Mouse (Mus musculus): Measurements from ENCODE around the gene Whrn. TPM values are rescaled to one million over a fixed set of nuclear protein-coding genes. Genes with fewer than 3 reads are reported as not detected.

Whrn gene
- polyA plus RNA-seq (2015; fragmentation: Nextera tagmentation; extraction: Ambion mirVana): 1.9 and 2.6 TPM in 2 replicates

DNA sequence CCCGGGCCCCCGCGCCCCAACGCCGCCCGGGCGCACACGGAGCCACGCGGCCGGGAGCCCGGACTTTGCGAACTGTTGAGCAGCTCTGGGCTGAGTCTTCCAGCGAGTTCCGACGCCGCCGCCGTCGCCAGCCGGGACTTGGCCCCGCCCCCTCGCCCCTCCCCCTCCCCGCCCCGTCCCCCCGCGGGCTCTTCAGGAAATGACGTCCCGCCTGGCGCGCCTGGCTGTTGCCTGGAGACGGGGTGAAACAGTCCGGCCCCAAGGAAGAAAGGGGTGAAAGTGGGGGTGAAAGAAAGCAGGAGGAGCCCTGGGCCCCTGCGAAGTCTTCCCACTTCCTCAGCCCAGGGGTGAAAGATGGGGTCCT is at the start of gene Whrn:
Gene Whrn, minus strand, starts transcription at position 77 of the 364 bp plus-strand sequence.
- Histone ChIP-seq H3K4me2 (peak within 1 kb of the TSS; percentile 98), H3K4me3 (peak within 1 kb of the TSS; percentile 64), H3K36me3 (no peaks in the 10 kb centered on the region), H3K9ac (peak within 1 kb of the TSS; percentile 66), H3K27ac (no peak within 1 kb of the TSS), H3K9me3 (replicated peaks) (no peaks in the 10 kb centered on the region), H3K27me3 (peaks cover 45% of the 10 kb centered on the region), H3K4me1 (replicated peaks) (peaks cover 22% of the 10 kb centered on the region)
- under 1% methylated on average over 34 of the region's 34 CpGs for WGBS
- ATAC-seq (replicated peaks; ENCODE audit: insufficient number of reproducible peaks, insufficient read depth, low FRiP score, low read depth): peak; percentile 73

DNA sequence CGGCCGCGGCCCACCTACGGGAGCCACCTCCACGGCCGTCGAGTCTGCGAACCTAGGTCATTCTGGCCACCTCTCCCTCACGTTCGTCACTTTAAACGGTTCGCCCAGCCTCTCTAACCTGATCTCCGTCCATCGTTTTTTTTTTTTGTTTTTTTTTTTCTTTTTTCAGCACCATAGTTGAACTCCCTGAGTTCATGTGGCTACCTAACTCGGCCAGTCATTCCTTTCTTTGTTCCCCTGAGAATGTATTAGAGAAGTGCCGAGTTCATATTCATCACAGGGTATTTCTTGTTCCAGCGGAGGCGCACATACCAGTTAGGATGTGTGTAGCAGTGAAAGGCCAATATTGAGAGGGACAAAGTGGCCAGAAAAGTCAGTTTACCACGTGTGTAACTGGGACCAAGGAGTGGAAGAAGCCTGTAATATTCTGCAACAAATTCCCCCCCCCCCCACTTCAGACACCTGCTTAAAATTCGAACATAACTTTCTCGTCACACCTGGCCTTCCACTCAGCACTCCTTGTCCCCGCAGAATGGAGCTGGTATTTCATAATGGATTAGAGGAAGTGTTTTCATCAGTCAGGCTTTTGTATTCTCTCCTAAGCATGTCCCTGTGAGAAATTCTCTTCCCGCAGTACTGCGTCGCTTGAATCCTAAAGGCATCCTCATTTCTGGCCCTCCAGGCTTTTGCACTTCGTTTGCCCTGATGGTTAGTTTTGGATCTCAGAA is 49.6 kb upstream of the Whrn start:
- Histone ChIP-seq H3K4me3 (peak overlapping the region; percentile 83), H3K9ac (peak overlapping the region; percentile 92), H3K4me1 (replicated peaks) (peaks cover 46% of the 10 kb centered on the region), H3K27me3 (no peaks in the 10 kb centered on the region), H3K27ac (peak overlapping the region; percentile 89), H3K9me3 (replicated peaks) (no peaks in the 10 kb centered on the region), H3K36me3 (peaks cover 19% of the 10 kb centered on the region), H3K4me2 (peak overlapping the region; percentile 73)
- 14% methylated on average over 26 of the region's 26 CpGs for WGBS
- no peak; the same call in 1 of the 2 replicates for ATAC-seq (replicated peaks; ENCODE audit: insufficient number of reproducible peaks, insufficient read depth, low FRiP score, low read depth)

DNA sequence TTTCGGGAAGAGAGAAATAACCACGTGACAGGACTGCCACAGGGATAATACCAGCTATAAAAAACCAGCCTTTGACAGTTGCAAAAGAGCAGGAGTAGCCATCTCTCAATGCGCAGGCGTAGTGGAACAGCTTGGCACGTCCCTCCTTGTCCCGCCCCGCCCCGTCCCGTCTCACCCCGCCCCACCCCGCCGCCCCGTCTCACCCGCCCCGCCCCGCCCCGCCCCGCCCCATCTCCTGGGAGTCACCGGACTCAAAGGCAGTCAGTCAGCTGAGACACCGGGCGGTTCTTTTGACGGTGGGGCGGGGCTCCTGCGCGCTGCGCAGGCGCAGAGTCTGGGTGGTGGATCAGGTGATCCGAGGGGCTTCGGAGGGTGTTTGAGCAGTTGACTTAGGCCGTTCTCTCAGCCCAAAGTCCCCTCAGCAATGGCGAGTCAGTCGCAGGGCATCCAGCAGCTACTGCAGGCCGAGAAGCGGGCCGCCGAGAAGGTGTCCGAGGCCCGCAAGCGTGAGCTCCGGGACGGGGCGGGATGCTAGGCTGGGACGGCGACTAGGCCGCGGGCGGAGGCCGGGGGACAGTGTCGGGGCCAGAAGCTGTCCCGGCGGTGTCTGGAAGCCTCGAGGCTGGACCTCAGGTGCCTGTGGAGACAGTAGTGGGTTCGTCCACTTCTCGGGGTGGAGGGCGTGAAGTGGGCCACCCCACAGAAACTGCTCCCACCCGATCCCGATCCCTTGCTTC is 48.9 kb upstream of the Whrn start, which contains the start of gene Atp6v1g1:
Gene Atp6v1g1, plus strand, starts transcription at position 279 of the 737 bp plus-strand sequence.
- Histone ChIP-seq H3K27me3 (no peaks in the 10 kb centered on the region), H3K4me3 (peak within 1 kb of the TSS; percentile 83), H3K36me3 (peaks cover 18% of the 10 kb centered on the region), H3K4me2 (peak within 1 kb of the TSS; percentile 73), H3K4me1 (replicated peaks) (peaks cover 46% of the 10 kb centered on the region), H3K9ac (peak within 1 kb of the TSS; percentile 92), H3K27ac (peak within 1 kb of the TSS; percentile 89), H3K9me3 (replicated peaks) (no peaks in the 10 kb centered on the region)
- under 1% methylated on average over 57 of the region's 57 CpGs for WGBS
- ATAC-seq (replicated peaks; ENCODE audit: insufficient number of reproducible peaks, insufficient read depth, low FRiP score, low read depth): peak; percentile 94

GRCm38 (mm10) chr4:63543746-63544493 is 48.1 kb upstream of the Whrn start:
- peak; percentile 19 for ATAC-seq (replicated peaks; ENCODE audit: insufficient number of reproducible peaks, insufficient read depth, low FRiP score, low read depth)
- Histone ChIP-seq H3K4me1 (replicated peaks) (peaks cover 46% of the 10 kb centered on the region), H3K27me3 (no peaks in the 10 kb centered on the region), H3K4me2 (peak overlapping the region; percentile 49), H3K9ac (no peak overlapping the region), H3K36me3 (peaks cover 11% of the 10 kb centered on the region), H3K4me3 (peak overlapping the region; percentile 83), H3K27ac (peak overlapping the region; percentile 72), H3K9me3 (replicated peaks) (no peaks in the 10 kb centered on the region)
- WGBS: 58% methylated on average over 10 of the region's 10 CpGs

DNA sequence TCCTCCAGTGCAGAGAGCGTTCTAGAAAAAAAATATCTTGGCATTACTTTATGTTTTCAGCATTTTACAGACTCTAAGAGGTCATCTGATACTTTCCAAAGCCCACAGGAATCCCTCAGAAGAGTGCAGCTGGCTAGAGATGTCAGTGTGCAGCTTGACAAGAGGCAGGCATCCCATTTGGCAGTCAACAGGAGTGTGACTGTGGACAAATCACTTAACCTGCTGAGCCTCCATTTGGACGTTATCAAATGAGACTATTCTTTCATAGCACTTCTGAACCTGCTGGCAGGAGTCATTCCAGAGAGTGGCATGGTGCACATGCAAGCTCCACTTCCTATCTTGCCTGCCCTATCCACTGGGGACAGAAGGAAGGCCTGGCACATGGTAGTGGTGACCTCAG is 46.4 kb upstream of the Whrn start:
- H3K27me3 ChIP-seq: no peaks in the 10 kb centered on the region
- no peak overlapping the region for H3K9ac ChIP-seq
- no peak overlapping the region for H3K4me2 ChIP-seq
- peak; percentile 51 for ATAC-seq (replicated peaks; ENCODE audit: insufficient number of reproducible peaks, insufficient read depth, low FRiP score, low read depth)
- 13% methylated on average over 2 of the region's 2 CpGs for WGBS
- no peaks in the 10 kb centered on the region for H3K36me3 ChIP-seq
- H3K9me3 ChIP-seq (replicated peaks): no peaks in the 10 kb centered on the region
- H3K4me3 ChIP-seq: no peak overlapping the region
- peak overlapping the region; percentile 80 for H3K27ac ChIP-seq
- peaks cover 42% of the 10 kb centered on the region for H3K4me1 ChIP-seq (replicated peaks)

DNA sequence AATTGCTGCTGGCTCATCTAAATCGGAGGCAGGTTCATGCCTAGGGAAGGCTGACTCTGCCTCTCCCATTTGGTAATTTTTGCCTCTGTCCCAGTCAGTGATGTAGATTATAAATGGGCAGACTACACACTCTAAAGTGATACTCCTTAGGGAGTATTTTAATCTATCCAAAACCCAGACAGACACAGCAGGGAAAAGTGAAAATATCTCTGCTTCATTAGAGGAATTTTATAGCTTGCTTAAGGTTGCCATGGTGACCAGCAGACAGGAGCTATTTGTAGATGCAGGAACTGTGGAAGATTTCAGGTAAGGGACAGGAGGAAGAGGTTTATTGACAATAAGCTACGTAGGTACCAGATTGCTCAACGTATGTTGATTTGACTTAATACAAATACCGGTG is 41.8 kb upstream of the Whrn start:
- 82% methylated on average over 4 of the region's 4 CpGs for WGBS
- Histone ChIP-seq H3K27ac (no peak overlapping the region), H3K27me3 (no peaks in the 10 kb centered on the region), H3K4me3 (no peak overlapping the region), H3K9me3 (replicated peaks) (no peaks in the 10 kb centered on the region), H3K4me2 (no peak overlapping the region), H3K9ac (no peak overlapping the region), H3K4me1 (replicated peaks) (peaks cover 9% of the 10 kb centered on the region; the same call in 1 of the 2 replicates), H3K36me3 (no peaks in the 10 kb centered on the region)
- no peak for ATAC-seq (replicated peaks; ENCODE audit: insufficient number of reproducible peaks, insufficient read depth, low FRiP score, low read depth)

DNA sequence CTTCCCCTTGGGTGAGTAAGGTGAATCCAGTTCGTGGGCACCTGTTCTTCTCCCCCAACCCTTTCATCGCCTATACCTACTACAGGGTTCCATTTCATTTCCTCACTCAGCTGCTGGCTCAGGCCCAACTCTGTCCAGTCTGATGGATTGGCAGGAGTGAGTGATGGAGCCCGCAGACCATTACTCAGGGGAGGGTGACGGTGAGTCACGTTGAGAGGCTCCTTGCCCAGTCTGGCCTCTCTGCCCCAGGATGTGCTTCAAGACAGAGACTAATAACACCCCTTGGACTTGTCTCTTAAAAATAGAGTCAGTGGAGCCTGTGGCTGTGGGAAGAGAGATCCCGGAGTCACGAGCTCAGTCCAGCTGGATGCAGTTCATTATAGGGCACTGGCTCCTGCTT is 34.6 kb upstream of the Whrn start:
- H3K27ac ChIP-seq: no peak overlapping the region
- no peak overlapping the region for H3K4me3 ChIP-seq
- H3K27me3 ChIP-seq: no peaks in the 10 kb centered on the region
- ATAC-seq (replicated peaks; ENCODE audit: insufficient number of reproducible peaks, insufficient read depth, low FRiP score, low read depth): no peak
- H3K9me3 ChIP-seq (replicated peaks): no peaks in the 10 kb centered on the region
- 0 out of 2 replicates have a peak, but pooled peaks cover 4% of the 10 kb centered on the region for H3K4me1 ChIP-seq (replicated peaks)
- no peak overlapping the region for H3K9ac ChIP-seq
- H3K4me2 ChIP-seq: no peak overlapping the region
- WGBS: 69% methylated on average over 7 of the region's 7 CpGs
- H3K36me3 ChIP-seq: no peaks in the 10 kb centered on the region

DNA sequence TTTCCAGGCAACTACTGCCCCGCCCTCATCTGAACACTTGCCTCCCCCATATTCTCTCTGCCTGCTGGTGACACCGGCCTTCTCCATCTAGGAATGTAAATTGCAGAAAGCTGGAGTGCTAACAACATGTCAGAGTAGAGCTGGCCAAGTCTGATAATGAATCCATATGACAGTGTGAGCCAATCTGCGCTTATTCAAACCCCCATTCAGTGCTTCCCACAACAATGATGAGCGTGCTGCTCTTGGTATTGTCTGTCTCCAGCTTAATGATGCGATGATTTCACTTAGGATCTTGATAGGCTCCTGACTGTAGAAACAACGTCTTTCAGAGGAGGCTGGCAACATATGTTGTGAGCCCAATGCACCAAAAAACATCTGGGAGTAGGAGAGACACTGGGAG is 33.2 kb upstream of the Whrn start:
- H3K4me3 ChIP-seq: no peak overlapping the region
- 0 out of 2 replicates have a peak, but pooled peaks cover 4% of the 10 kb centered on the region for H3K4me1 ChIP-seq (replicated peaks)
- 54% methylated on average over 6 of the region's 6 CpGs for WGBS
- H3K4me2 ChIP-seq: no peak overlapping the region
- H3K27ac ChIP-seq: no peak overlapping the region
- ATAC-seq (replicated peaks; ENCODE audit: insufficient number of reproducible peaks, insufficient read depth, low FRiP score, low read depth): no peak
- no peaks in the 10 kb centered on the region for H3K9me3 ChIP-seq (replicated peaks)
- H3K9ac ChIP-seq: no peak overlapping the region
- no peaks in the 10 kb centered on the region for H3K27me3 ChIP-seq
- H3K36me3 ChIP-seq: no peaks in the 10 kb centered on the region

DNA sequence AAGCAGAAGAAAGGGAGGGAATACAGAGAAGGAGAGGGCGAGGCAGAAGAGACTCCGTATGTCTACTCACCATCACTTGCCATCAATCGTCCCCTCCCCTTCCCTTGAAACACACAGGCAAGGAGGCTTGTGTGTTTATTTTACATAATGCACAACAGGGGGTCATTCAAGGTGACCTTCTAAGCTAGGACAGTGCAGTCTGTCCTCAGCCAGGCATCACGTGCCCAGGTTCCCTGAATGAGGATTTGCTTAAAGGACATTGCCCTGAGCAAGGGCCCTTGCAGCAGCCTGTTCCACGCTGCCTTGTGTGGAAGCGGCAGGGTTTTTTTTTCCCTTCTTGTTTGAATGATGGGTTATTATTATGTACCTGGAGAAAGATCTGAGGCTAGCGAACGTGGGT is 29.7 kb upstream of the Whrn start:
- 81% methylated on average over 8 of the region's 8 CpGs for WGBS
- H3K27me3 ChIP-seq: no peaks in the 10 kb centered on the region
- no peak overlapping the region for H3K4me3 ChIP-seq
- no peak overlapping the region for H3K4me2 ChIP-seq
- 0 out of 2 replicates have a peak, but pooled peaks cover 4% of the 10 kb centered on the region for H3K4me1 ChIP-seq (replicated peaks)
- no peaks in the 10 kb centered on the region for H3K9me3 ChIP-seq (replicated peaks)
- H3K9ac ChIP-seq: no peak overlapping the region
- ATAC-seq (replicated peaks; ENCODE audit: insufficient number of reproducible peaks, insufficient read depth, low FRiP score, low read depth): no peak
- no peak overlapping the region for H3K27ac ChIP-seq
- H3K36me3 ChIP-seq: no peaks in the 10 kb centered on the region

- Histone ChIP-seq H3K4me3 (no peak overlapping the region), H3K36me3 (no peaks in the 10 kb centered on the region), H3K27ac (no peak overlapping the region), H3K9ac (no peak overlapping the region), H3K9me3 (replicated peaks) (no peaks in the 10 kb centered on the region), H3K4me2 (no peak overlapping the region), H3K4me1 (replicated peaks) (no peaks in the 10 kb centered on the region), H3K27me3 (no peaks in the 10 kb centered on the region)
- 69% methylated on average over 2 of the region's 2 CpGs for WGBS
- ATAC-seq (replicated peaks; ENCODE audit: insufficient number of reproducible peaks, insufficient read depth, low FRiP score, low read depth): no peak
Measured at GRCm38 (mm10) chr4:63521813-63522419, 26.1 kb upstream of the Whrn start.

GRCm38 (mm10) chr4:63515021-63515420 is 19.2 kb upstream of the Whrn start:
- ATAC-seq (replicated peaks; ENCODE audit: insufficient number of reproducible peaks, insufficient read depth, low FRiP score, low read depth): no peak
- 70% methylated on average over 5 of the region's 5 CpGs for WGBS

More at GRCm38 (mm10) chr4:63515021-63515420, 19.2 kb upstream of the Whrn start:
- Histone ChIP-seq H3K9ac (no peak overlapping the region), H3K4me2 (no peak overlapping the region), H3K4me3 (no peak overlapping the region), H3K27ac (no peak overlapping the region), H3K9me3 (replicated peaks) (no peaks in the 10 kb centered on the region), H3K4me1 (replicated peaks) (no peaks in the 10 kb centered on the region), H3K27me3 (no peaks in the 10 kb centered on the region), H3K36me3 (no peaks in the 10 kb centered on the region)
